Mouse (Mus musculus): ENCODE results near the gene Med19. TPM values are rescaled to one million over a fixed set of nuclear protein-coding genes. Genes with fewer than 3 reads are reported as not detected.
A peak's percentile ranks its signal among the peaks of the same experiment; 100 is the strongest.

Gene Med19
- polyA plus RNA-seq, 1 experiment = 5.1 TPM

DNA sequence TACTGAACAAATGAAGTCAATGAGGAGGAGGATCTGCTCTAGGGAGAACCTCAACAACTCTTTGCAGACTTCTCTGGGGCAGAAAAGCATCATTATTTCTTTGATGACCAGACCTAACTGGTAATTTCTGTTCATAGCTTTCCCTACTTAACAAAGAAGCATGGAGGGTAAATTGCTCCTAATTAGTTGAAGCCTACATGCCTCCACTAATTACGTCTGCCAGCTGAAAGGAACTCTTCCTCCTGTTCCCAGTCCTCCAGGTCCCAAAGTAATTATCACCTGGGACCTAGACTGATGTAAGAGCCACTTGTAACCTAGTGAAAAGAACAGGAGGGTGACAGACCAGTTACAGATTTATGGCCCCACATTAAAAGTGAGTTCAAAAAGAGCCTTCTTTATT is 29.3 kb downstream of the Med19 start:
- H3K4me3 ChIP-seq (ENCODE audit: low read depth, low read length) = no peak overlapping the region
- WGBS = 63% methylated on average over 1 of the region's 1 CpGs
- no peaks in the 10 kb centered on the region for H3K27me3 ChIP-seq (ENCODE audit: control insufficient read depth, insufficient read depth, low read length)
- no peak overlapping the region for H3K27ac ChIP-seq (ENCODE audit: insufficient read depth, low read depth, low read length)
- H3K36me3 ChIP-seq (ENCODE audit: control insufficient read depth, insufficient read depth, low read length) = peaks cover 28% of the 10 kb centered on the region
- TF ChIP-seq POLR2A (IDR thresholded peaks at IDR 0.05; ENCODE audit: low read depth, low read length) = no peak
- TF ChIP-seq CTCF (IDR thresholded peaks at IDR 0.05; ENCODE audit: extremely low read depth, insufficient read length, insufficient replicate concordance, low read depth, low read length) = no peak
- H3K4me1 ChIP-seq (ENCODE audit: control insufficient read depth, insufficient read depth, insufficient read length, low read length) = peaks cover 3% of the 10 kb centered on the region; the same call in 1 of the 2 replicates

DNA sequence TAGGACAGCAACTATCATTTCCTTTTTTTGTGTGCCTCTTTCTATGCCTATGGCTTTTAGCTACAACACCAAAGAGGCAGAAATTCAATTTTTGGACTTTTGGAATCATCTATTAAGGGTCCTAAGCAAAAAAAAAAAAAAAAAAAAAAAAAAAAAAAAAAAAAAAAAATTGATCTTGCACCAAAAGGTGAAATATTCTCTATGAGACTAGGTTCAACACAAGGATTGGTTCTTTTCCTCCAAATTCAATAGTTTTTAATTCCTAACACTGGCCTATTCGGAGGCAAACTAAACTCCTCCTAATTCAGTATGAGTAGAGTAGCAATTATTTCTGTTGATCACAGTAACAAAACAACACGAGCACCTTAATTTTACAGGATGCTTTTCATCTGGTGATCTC is 33.7 kb downstream of the Med19 start:
- H3K27ac ChIP-seq (ENCODE audit: insufficient read depth, low read depth, low read length) = no peak overlapping the region
- peaks cover 3% of the 10 kb centered on the region; the same call in 1 of the 2 replicates for H3K4me1 ChIP-seq (ENCODE audit: control insufficient read depth, insufficient read depth, insufficient read length, low read length)
- no peak overlapping the region for H3K4me3 ChIP-seq (ENCODE audit: low read depth, low read length)
- WGBS = 80% methylated on average over 2 of the region's 2 CpGs
- no peak for TF ChIP-seq CTCF (IDR thresholded peaks at IDR 0.05; ENCODE audit: extremely low read depth, insufficient read length, insufficient replicate concordance, low read depth, low read length)
- no peak for TF ChIP-seq POLR2A (IDR thresholded peaks at IDR 0.05; ENCODE audit: low read depth, low read length)
- no peaks in the 10 kb centered on the region for H3K27me3 ChIP-seq (ENCODE audit: control insufficient read depth, insufficient read depth, low read length)
- H3K36me3 ChIP-seq (ENCODE audit: control insufficient read depth, insufficient read depth, low read length) = peaks cover 23% of the 10 kb centered on the region

DNA sequence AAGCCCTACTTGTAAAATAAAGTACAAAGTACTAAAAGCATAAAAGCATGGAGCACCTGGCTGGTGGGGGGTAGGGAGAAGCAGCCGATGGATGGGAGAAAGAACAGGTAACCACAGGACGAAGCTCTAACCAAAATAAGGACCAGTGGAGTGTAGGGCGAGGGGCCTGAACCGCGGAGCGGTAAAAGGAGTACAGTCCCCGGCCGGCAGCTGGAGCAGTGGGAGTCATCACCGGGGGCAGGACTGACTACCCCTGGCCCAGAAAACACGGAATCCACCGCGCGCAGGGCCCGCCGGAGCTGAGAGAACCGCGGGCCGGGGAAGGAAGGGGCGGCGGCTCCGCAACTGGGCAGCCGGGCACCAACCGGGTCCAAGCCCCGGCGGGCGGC is 36.2 kb downstream of the Med19 start:
- no peak for TF ChIP-seq POLR2A (IDR thresholded peaks at IDR 0.05; ENCODE audit: low read depth, low read length)
- TF ChIP-seq CTCF (IDR thresholded peaks at IDR 0.05; ENCODE audit: extremely low read depth, insufficient read length, insufficient replicate concordance, low read depth, low read length) = no peak
- peaks cover 6% of the 10 kb centered on the region; the same call in 1 of the 2 replicates for H3K4me1 ChIP-seq (ENCODE audit: control insufficient read depth, insufficient read depth, insufficient read length, low read length)
- no peaks in the 10 kb centered on the region for H3K27me3 ChIP-seq (ENCODE audit: control insufficient read depth, insufficient read depth, low read length)
- H3K4me3 ChIP-seq (ENCODE audit: low read depth, low read length) = peak overlapping the region; percentile 87
- peak overlapping the region; percentile 90 for H3K27ac ChIP-seq (ENCODE audit: insufficient read depth, low read depth, low read length)
- peaks cover 11% of the 10 kb centered on the region for H3K36me3 ChIP-seq (ENCODE audit: control insufficient read depth, insufficient read depth, low read length)
- under 1% methylated on average over 25 of the region's 26 CpGs for WGBS

DNA sequence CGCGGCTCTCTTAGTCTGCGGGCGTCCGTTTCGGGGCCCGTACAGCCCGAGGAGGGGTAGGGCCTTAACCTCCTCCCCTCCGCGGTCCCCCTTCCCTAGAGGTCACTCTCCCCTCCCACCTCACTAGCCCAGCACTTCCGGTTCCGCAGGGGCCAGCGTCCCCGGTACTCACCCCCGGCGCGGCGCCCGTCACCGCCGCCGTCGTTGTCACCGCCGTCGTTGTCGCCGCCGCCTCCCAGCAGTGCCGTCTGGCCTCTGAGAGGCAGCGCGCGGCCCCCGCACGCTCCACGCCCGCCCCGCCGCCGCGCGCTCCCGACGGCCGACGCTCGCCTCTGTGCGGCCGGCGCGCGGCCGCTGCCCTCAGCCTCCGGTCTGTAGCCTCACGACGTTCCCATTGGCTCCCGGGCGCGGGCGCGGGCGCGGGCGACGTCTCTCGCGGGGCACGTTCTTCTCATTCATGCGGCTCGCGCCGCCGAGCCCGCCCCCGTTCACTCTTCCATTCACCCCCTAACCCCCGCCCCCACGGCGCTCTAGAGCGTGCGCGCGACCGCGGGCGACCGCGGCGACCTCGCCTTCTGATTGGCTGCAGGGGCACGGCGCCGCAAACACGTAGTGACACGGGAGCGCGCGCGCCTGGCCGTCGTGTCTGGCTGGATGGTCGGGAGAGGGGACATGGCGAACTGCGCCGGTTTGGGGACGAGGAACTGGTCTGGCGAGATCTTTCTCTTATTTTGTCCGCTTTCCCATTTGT is 36.8 kb downstream of the Med19 start, which contains the start of gene Zdhhc5:
TSS of gene Zdhhc5 (minus strand) at position 370 of the 751 bp plus-strand sequence.
- H3K4me3 ChIP-seq (ENCODE audit: low read depth, low read length) = peak within 1 kb of the TSS; percentile 87
- H3K27ac ChIP-seq (ENCODE audit: insufficient read depth, low read depth, low read length) = peak within 1 kb of the TSS; percentile 92
- H3K27me3 ChIP-seq (ENCODE audit: control insufficient read depth, insufficient read depth, low read length) = no peaks in the 10 kb centered on the region
- TF ChIP-seq CTCF (IDR thresholded peaks at IDR 0.05; ENCODE audit: extremely low read depth, insufficient read length, insufficient replicate concordance, low read depth, low read length) (no peak), POLR2A (IDR thresholded peaks at IDR 0.05; ENCODE audit: low read depth, low read length) (peak; percentile 83)
- under 1% methylated on average over 106 of the region's 107 CpGs for WGBS
- peaks cover 6% of the 10 kb centered on the region; the same call in 1 of the 2 replicates for H3K4me1 ChIP-seq (ENCODE audit: control insufficient read depth, insufficient read depth, insufficient read length, low read length)
- peaks cover 8% of the 10 kb centered on the region for H3K36me3 ChIP-seq (ENCODE audit: control insufficient read depth, insufficient read depth, low read length)

DNA sequence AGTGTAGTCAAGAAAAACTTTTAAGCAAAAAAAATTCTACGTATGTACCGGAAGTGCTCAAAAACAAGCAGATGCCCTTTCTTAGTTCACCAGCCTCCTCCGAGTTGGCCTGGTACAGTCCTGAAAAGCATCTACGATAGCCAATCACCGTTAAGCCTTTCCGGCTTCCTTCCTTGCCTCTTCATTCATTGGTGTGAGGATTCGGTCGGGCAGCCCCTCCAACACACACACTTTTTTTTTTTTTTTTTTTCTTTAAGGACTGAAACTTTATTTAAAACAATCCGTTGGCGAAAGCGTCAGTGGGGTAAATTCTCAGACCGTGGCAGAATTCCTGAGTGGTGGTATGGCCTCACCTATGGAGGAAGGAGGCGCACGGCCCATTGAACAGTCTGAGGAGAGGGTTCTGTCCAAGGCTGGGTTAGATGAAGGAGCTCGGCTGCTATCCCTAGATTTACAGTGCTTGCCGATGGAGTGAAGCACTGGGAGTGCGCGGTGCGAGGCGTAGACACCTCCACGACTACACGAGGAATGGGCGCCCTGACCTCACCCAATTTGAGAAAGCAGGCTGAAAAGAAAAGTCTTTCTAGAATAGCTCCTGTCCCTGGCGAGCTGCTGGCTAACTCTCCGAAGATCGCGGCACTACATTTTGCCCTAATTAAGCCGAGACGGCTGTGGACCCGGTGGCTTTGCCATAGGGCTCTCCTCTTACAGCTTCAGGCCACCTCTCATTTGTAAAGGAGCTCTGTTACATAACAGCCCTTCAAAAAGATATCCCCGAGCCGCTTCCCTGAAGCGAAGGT is 37.6 kb downstream of the Med19 start:
- Histone ChIP-seq H3K27me3 (ENCODE audit: control insufficient read depth, insufficient read depth, low read length) (no peaks in the 10 kb centered on the region), H3K4me3 (ENCODE audit: low read depth, low read length) (peak overlapping the region; percentile 87), H3K36me3 (ENCODE audit: control insufficient read depth, insufficient read depth, low read length) (peaks cover 2% of the 10 kb centered on the region; the same call in 1 of the 2 replicates), H3K4me1 (ENCODE audit: control insufficient read depth, insufficient read depth, insufficient read length, low read length) (peaks cover 6% of the 10 kb centered on the region; the same call in 1 of the 2 replicates), H3K27ac (ENCODE audit: insufficient read depth, low read depth, low read length) (peak overlapping the region; percentile 92)
- TF ChIP-seq CTCF (IDR thresholded peaks at IDR 0.05; ENCODE audit: extremely low read depth, insufficient read length, insufficient replicate concordance, low read depth, low read length) = no peak
- 0 out of 2 replicates have a peak, but pooled peaks have one; percentile 7 for TF ChIP-seq POLR2A (IDR thresholded peaks at IDR 0.05; ENCODE audit: low read depth, low read length)
- WGBS = under 1% methylated on average over 33 of the region's 33 CpGs

DNA sequence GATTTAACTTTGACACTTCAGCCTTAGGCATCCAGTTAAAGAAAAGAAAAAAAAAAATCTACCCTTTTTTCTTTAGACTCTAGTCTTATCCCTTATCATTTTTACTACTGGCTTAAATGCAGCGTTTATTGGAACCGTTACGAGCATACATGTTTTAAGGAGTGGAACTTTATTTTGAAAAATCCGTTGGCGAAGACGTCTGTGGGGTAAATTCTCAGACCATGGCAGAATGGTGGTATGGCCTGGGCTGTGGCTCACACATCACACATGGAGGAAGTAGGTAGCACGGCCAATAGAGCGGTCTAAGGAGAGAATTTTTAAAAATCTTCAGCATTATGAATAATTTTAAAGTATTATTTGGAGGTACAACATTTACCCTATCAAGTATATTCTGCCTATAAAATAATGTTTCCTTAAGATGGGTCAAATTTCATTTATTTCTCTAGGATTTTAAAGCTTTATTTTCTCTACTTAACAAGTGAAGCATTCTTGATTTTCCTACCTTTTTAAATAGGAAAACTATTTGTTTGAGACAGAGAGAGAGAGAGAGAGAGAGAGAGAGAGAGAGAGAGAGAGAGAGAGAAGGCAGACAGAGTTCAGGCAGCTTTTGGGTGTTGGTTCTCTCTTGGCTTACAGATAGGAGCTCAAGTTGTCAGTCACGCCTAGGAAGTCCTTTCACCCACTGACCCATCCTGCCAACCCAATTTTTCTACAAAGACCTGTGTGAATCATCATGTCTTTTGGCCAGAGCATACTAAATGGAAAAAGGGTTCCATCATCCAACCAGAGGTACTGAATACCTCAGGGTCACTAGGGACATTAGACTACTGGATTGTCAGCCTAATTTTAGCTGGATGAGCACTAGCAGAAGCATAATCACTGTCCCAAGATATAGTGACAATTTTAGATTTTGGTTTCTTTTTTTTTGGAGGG is 38.5 kb downstream of the Med19 start:
- no peaks in the 10 kb centered on the region for H3K27me3 ChIP-seq (ENCODE audit: control insufficient read depth, insufficient read depth, low read length)
- H3K36me3 ChIP-seq (ENCODE audit: control insufficient read depth, insufficient read depth, low read length) = 0 out of 2 replicates have a peak, but pooled peaks cover 6% of the 10 kb centered on the region
- H3K27ac ChIP-seq (ENCODE audit: insufficient read depth, low read depth, low read length) = peak overlapping the region; percentile 92
- no peak overlapping the region for H3K4me3 ChIP-seq (ENCODE audit: low read depth, low read length)
- 12% methylated on average over 9 of the region's 9 CpGs for WGBS
- H3K4me1 ChIP-seq (ENCODE audit: control insufficient read depth, insufficient read depth, insufficient read length, low read length) = peaks cover 6% of the 10 kb centered on the region; the same call in 1 of the 2 replicates
- TF ChIP-seq CTCF (IDR thresholded peaks at IDR 0.05; ENCODE audit: extremely low read depth, insufficient read length, insufficient replicate concordance, low read depth, low read length) = no peak
- no peak for TF ChIP-seq POLR2A (IDR thresholded peaks at IDR 0.05; ENCODE audit: low read depth, low read length)
